Mouse (Mus musculus) MEL (cell line): ENCODE results near the gene Rab12. TPM values are rescaled to one million over a fixed set of nuclear protein-coding genes. Genes with fewer than 3 reads are reported as not detected.

Experiments used
- DNase-seq: peaks from one replicate; pipeline ENCODE4 v3.0.0; 2011; ENCODE audit warnings: low read depth, low spot score
- H3K27ac ChIP-seq: 2 replicates; pipeline ENCODE4 v1.5.1; 2012; ENCODE audit warnings: low read depth, mild to moderate bottlenecking, control low read depth, low read length, moderate library complexity; ENCODE audit not compliant: control insufficient read depth
- H3K27me3 ChIP-seq, 2 experiments: fragments of 150-350 bp in 1 of 2; sonication (generic) in 1 of 2; 2 replicates each; pipeline ENCODE4 v1.6.1; 2012; ENCODE audit warnings: low read length in 2 of 2, mild to moderate bottlenecking in 2 of 2, improper control_type of control experiment in 1 of 2, moderate library complexity in 1 of 2; ENCODE audit not compliant: insufficient read depth in 2 of 2, control insufficient read depth in 1 of 2
- H3K36me3 ChIP-seq, 2 experiments: 2 replicates each; pipeline ENCODE4 v1.6.1; 2012 to 2014; ENCODE audit warnings: low read length in 2 of 2, improper control_type of control experiment in 1 of 2, inconsistent platforms in 1 of 2, mild to moderate bottlenecking in 1 of 2; ENCODE audit not compliant: insufficient read depth in 2 of 2, control insufficient read depth in 1 of 2
- H3K4me1 ChIP-seq, 2 experiments: fragments of 150-350 bp in 1 of 2; sonication (generic) in 1 of 2; 2 replicates each; pipeline ENCODE4 v1.6.1; 2012; ENCODE audit warnings: low read length in 2 of 2, improper control_type of control experiment in 1 of 2, mild to moderate bottlenecking in 1 of 2; ENCODE audit not compliant: insufficient read depth in 2 of 2, control insufficient read depth in 1 of 2
- H3K4me3 ChIP-seq, 2 experiments: fragments of 150-350 bp in 1 of 2; sonication (generic) in 1 of 2; 2 replicates each; pipeline ENCODE4 v1.5.1; 2012; ENCODE audit warnings: low read depth in 2 of 2, low read length in 2 of 2, mild to moderate bottlenecking in 2 of 2, moderate library complexity in 2 of 2, control low read depth in 1 of 2, improper control_type of control experiment in 1 of 2; ENCODE audit not compliant: control insufficient read depth in 1 of 2, insufficient read depth in 1 of 2
- H3K79me2 ChIP-seq: 2 replicates; pipeline ENCODE4 v1.6.1; 2012; ENCODE audit warnings: mild to moderate bottlenecking, low read length, moderate library complexity; ENCODE audit not compliant: control insufficient read depth, poor library complexity, insufficient read depth
- H3K9ac ChIP-seq: 2 replicates; pipeline ENCODE4 v1.6.1; 2012; ENCODE audit warnings: low read depth, mild to moderate bottlenecking, control low read depth, low read length, moderate library complexity; ENCODE audit not compliant: control insufficient read depth, poor library complexity, severe bottlenecking
- H3K9me3 ChIP-seq: fragments of 150-350 bp; sonication (generic); replicated peaks from 2 replicates; pipeline ENCODE4 v1.6.1; 2012; ENCODE audit warnings: mild to moderate bottlenecking, low read length, improper control_type of control experiment, moderate library complexity; ENCODE audit not compliant: insufficient read depth
- TBP ChIP-seq: IDR thresholded peaks from 2 replicates; pipeline ENCODE4 v1.8.0; 2011; ENCODE audit warnings: low read depth, low read length, improper control_type of control experiment
- polyA plus RNA-seq, 2 experiments: library from polyadenylated mRNA; stranded (reverse) in 1 of 2; unstranded in 1 of 2; fragments of >175 nt in 1 of 2; fragments of >200 nt in 1 of 2; gene quantifications; 2 replicates each; pipeline versions ENCODE4 v1.2.1 to v1.2.4; 2012; ENCODE audit warnings: low replicate concordance in 2 of 2, low read depth in 1 of 2; ENCODE audit not compliant: insufficient read length in 2 of 2, insufficient read depth in 1 of 2, missing spikeins in 1 of 2
- total RNA-seq: library from RNA; depleted of rRNA; stranded (reverse); fragments of 300-350 nt; gene quantifications from 2 replicates; pipeline ENCODE4 v1.2.3, GENCODE M21; 2012; rRNA removed

The Rab12 gene
- total and polyA plus RNA-seq, 3 experiments, result 10.7 to 19.0 TPM; not detected in 1

DNA sequence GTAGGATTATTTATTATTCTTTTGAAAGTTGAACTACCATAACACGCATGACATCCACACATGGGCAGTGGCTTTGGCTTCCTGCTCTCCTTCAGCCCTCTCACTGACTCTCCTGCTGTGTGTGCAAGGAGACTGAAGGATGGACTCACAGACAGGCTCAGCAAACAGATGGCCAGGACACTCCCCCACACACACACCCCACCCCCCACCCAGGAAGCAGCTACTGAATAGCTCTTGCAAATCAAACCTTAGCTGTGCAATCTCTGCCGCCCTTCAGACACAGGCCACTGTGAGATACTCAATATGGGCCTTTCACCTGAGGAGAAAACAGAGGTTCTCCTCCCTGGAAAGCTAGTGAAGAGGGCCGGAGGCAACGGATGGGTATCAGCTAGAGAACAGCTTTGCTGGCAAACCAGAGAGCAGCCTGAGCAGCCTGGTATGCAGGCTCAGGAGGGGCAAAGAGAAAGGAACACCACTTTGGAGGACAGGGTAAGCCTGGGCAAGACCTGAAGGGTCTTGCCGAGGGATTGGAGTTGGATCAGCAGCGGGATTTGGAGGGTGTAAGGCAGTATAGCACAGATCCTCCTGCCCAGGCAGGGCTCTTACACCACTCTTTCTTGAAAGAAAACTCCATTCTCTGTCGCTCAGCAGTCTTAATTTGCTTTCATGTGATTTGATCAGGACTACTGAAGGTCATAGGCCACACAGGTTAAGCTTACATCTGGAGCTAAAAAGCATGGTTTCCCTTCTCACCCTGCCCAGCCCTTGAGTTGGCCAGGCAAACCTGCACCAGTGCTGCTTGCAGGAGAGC, 73.1 kb downstream of the Rab12 start:
- Histone ChIP-seq H3K36me3 (no peaks in the 10 kb centered on the region), H3K9me3 (no peaks in the 10 kb centered on the region), H3K27me3 (no peaks in the 10 kb centered on the region), H3K4me1 (no peaks in the 10 kb centered on the region), H3K9ac (no peak overlapping the region), H3K4me3 (no peak overlapping the region), H3K27ac (no peak overlapping the region), H3K79me2 (no peaks in the 10 kb centered on the region)
- TF ChIP-seq TBP, result no peak
- no peak for DNase-seq

Other genes with a start within 250 kb of the Rab12 start
- not detected in 2 replicates for gene Mtcl1, start 70.0 kb downstream of the Rab12 start, total RNA-seq
- not detected for gene Mtcl1, start 70.0 kb downstream of the Rab12 start, polyA plus RNA-seq
- gene Themis3, start 74.9 kb upstream of the Rab12 start, total RNA-seq, result not detected in 2 replicates
- under 1 TPM in 1 of 2 experiments, not detected in 1; 0.03 TPM for gene Themis3, start 74.9 kb upstream of the Rab12 start, polyA plus RNA-seq